Mouse (Mus musculus): Measurements from ENCODE around the gene Cenpl.

Gene Cenpl

DNA sequence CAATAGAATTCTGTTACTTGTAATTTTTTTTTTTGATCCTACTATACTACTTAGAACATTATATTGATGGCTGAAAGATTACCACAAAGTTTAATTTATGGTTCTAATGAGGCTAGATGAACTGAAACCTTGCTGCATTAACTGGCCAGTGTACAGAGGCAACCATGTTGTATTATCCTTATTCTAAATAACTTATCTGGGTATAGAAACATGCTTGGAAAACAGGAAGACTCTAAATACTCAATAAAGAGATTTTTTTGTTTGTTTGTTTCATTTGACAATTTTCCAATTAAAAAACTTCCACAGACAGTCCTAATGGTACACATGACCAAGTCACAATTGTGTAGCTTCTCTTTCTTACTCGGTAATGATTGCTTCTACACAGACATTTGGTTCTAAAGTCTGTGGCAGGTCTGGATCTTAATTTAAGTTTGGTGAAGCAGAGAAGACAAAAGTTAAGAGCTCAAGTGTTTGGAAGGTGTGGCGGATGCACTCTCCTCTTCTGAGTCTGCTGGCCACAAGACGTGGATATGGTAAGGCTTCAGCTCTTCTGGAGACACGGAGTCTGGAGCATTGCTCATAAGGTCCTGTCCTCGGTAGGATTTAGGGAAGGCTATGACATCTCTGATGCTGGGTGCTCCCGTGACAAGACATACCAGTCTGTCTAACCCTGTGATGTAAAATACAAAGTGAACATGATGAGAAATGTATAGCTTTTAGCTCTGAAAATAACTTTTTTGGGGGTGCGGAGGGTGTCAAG, 29.1 kb upstream of the Cenpl start:
- DNase-seq (ENCODE audit: low read depth) = no peak

DNA sequence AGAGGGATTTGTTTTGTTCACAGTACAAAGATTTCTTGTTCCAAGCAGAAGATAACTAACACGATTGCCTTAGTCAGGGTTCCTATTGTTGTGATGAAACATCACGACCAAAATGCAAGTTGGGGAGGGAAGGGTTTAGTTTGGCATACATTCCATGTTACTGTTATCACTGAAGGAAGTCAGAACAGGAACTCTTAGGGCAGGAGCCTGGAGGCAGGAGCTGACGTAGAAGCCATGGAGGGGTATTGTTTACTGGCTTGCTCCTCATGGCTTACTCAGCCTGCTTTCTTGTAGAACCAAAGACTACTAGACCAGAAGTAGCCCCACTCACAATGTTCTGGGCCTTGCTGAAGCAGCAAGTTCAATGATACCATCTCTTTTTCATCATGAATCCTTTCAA, 23.5 kb upstream of the Cenpl start:
- DNase-seq (ENCODE audit: low read depth) = no peak

DNA sequence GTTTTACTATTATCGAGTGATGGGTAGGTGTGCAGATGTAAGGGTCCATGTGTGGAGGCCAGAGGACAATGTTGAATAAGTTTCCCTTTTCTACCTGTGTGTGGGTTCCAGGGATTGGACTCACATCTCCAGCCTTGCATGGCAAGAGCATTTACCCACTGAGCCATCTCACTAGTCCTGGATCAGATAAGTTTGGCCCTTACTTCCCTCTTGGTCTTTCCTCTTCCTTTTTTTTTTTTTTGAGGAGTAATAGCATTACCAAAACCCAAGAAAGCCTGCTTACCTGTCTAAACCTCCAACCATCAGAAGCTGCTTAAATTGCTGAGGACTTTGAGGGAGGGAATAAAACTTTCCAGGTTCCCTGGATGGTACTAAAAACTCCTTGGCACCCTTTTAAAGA, 13.3 kb upstream of the Cenpl start:
- DNase-seq (ENCODE audit: low read depth) = no peak

DNA sequence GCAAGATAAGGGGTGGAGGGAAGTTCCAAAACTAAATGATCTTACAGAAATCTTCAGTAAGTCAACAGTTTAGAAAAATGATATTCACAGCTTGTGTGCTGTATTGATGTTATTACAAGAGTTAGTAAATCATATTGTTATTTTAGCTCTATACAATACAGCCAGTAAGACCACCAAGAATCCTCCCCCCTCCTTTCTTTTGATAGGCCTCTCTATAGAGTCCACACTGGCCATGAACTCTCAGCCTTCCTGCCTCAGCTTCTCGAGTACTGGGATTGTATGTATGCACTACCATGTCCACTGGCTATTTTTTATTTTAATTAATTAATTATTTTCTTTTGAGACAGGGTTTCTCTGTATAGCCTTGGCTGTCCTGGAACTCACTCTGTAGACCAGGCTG, 7.2 kb upstream of the Cenpl start:
- no peak for DNase-seq (ENCODE audit: low read depth)

DNA sequence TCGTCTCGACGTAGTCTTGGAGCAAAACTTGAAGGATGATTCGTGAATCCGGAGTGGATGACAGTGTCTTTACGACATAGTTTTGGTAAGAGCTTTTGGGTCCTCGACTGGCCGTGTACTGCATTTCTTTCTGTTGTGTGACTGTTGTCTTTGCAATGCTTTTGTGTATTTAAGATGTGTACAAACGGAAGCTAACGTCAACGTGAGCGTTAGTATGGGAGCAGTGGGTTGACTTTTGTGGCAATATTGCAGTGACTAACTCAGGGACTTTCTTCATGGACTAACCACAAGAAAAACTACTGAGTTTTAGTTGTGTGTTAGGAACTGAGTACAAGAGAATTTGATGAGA, 733 bp downstream of the Cenpl start:
- DNase-seq (ENCODE audit: low read depth) = peak; percentile 70

DNA sequence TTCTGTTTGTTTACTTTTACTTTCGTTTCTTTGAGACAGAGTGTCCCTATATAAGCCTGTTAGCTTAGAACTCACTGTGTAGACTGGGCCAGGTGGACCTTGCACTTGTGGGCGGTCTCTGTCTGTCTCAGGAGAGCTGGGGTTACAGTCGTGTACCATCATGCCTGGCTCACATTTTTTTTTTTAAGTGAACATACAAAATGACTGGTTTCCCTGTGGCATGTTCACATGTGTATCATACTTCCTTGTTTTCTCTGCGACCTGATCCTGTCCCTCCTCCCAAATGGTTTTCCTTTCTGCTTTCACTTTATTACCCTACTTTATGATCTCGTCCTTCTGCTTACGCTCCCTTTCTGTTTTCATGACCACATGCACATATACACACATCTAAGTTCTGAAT, 5.7 kb downstream of the Cenpl start:
- DNase-seq (ENCODE audit: low read depth) = peak; percentile 13

DNA sequence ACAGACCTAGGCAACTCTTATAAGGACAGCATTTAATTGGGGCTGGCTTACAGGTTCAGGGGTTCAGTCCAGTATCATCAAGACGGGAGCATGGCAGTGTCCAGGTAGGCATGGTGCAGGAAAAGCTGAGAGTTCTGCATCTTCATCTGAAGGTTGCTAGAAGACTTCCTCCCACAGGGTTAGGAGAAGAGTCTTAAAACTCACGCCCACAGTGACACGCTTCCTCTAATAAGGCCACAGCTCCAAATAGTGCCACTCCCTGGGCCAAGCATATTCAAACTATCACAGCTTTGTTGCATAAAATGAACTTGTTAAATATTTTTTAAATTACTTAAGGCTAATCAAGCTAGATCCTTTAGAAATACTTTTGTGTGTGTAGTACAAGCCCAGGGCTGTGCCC, 6.7 kb downstream of the Cenpl start:
- DNase-seq (ENCODE audit: low read depth) = no peak

DNA sequence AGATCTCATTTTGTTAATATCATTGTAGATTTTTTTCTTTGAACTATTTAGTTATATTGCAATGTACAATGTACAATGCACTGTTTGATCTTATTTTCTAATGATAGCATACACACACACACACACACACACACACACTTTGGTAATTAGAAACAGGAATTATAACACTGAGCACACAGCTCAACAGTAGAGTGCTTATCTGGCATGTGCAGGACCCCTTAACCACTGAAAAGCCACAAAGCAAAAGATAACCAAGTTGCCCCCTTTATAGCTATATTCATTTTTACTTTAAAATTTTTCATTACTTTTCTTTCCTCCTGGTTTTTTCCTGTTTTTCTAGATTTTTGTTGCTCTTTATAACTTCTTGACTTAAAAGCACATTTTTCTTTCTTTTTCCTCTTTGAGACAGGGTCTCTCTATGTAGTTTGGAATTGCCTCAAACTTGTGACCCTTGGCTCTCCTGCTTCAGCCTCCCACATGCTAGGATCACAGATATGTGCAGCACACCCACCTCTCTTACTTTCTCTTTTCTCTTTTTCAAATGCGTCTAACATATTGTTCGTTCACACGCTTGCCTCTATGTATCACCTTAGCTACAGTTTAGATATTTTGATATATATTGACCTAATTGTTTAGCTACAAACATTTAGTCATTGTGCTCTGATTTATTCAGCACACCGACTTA, 29.4 kb downstream of the Cenpl start:
- no peak for DNase-seq (ENCODE audit: low read depth)

DNA sequence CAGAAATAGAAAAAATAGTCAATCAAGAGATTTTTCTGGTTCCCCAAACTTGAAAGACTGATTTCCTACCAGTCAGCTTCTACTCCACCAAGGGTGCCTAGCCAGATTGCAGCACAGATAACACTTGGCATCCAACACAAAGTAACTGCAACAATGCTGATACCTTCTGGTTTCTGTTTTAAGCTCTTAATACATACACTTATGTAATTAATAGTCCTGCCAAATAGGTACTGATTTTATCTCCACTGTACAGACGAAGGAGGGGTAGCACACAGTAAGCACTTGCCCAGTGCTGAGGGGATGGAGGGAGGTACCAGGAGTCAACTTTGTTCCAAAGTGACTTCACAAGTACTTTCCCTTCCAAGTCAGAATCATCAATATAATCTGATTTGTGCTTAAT, 33.3 kb downstream of the Cenpl start:
- no peak for DNase-seq (ENCODE audit: low read depth)

DNA sequence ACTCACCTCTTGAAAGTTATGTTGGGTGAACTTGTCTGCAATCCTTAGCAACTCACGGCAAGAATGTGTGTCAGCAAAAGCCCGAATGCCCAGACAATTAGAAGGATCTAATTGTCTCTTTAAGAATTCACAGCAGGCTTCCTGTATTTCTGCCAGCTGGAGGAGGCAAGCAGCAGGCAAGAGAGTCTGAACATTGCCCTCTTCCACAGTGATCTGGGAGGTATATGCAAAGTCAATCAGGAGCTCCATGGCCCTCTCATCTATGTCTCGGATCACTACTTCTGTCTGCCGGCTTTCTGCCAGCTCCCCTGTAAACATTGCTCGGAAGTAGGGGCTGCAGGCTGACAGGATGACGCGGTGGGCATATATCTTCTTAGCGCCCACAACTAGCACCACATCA, 38.7 kb downstream of the Cenpl start:
- no peak for DNase-seq (ENCODE audit: low read depth)

DNA sequence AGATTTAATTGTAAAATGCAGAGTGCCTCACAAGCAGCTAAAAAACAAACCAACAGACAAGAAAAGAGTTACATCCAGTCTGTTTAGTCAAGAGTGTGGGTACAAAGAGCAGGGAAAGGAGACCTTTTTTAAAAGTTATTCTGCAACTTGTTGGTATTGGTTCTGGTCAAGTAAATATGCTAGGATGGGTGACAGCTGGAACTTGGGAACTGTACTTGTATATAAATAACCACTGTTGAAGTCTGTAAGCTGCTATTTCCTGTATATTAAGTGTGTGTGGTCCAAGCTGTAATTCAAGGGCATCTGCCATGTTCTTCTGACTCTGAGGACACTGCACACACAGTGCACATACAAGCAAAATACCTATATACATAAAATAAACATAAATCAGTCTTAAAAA, 44.1 kb downstream of the Cenpl start:
- no peak for DNase-seq (ENCODE audit: low read depth)

DNA sequence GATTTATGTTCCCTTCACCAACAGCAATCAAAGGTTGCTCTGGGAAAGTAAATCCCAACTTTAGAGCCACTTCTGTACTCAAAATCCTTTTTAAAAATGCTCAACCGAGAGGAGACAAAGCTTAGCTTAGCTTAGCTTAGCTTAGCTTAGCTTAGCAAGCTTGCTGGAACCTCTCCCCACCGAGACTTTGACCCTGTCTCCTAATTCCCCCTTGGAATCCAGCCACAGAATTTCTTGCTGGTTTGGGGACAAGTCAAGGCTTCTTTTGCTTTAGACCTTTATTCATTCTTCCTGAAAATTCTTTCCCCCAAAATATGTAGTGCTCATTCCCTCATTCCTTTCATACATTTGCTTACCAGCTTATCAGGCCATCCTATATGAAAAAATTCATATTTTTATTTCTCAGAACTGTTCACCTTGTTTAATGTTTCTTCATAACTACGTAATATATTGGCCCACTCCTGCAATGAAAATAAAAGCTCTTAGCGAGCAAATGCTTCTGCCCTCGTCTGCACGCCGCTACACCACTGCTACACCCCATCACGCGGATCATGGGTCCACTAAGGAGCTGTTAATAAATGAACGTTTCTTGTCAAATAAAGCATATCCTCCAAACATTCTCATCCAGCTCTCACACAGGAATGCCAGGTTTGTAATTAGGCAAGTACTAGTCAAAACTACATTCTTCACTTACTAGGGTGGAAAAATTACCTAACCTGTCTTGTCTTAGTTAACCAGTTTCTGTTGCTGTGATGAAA, 52.3 kb downstream of the Cenpl start:
- DNase-seq (ENCODE audit: low read depth) = no peak

DNA sequence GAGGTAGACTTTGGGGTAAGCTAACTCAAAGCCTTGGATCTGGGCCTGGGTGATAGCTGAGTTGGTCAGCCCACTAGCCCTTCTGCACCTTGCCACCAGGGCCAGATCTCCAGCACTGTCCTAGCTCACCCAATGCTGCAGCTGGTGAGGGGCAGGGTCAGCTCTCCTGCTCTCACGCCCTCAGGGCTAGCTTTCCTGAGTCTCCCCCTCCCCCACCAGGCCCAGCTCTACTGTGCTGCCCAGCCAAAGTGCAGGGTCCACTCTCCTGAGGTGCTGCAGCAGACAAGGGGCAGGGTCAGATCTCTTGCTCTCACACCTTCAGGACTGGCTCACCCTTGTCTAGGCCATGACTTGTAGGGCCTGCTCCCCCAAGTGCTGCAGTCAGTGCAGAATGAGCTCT, 55.9 kb downstream of the Cenpl start:
- DNase-seq (ENCODE audit: low read depth) = no peak

DNA sequence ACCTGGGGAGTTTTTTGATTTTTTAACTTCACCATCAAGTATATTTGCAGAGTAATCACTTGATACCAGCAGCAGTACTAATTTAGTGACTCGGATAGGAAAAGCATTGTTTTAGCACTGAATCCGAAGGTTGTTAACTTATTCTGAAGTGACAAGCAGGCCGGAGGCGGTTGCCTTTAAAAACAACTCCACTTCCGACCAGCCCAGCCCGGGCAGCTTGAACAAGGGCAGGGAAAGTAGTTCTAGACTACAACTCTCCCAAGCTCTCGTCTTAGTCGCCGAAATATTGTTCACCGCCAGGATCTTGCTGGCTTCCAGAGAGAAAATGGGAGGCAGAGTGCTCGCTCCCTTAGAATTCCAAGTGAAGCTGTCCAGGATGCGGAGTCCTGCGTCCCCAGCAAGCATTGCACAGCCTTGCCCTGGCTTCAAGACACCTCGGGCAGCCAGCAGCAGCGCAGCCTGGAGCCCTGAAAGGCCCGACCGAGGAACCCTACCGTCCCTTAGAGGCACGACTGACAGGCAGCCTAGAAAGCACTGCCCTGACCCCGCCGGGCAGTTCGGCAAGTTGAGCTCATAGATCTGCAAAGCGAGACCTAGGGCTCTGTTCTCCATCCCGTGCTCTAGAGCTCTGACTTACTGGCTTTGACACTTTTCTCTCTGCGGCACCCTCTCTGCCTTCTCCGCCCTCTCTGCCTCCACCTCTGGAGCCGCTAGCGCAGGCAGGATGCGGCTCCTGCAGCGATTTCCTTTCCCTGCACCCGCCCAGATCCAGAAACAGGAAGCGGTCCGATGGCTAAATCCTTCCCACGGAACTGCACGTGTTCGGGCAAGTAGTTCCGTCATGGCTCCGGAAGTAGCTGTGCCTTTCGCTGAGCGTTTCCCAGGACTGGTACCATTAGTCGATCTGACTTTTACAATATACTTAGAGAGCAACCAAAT, 60.5 kb downstream of the Cenpl start, which contains the start of gene Klhl20:
Gene Klhl20, minus strand, starts transcription at position 786 of the 939 bp plus-strand sequence.
- DNase-seq (ENCODE audit: low read depth) = peak; percentile 97
